Mouse (Mus musculus) heart, adult 2 months (tissue): Measurements from ENCODE around the gene Romo1. TPM values are rescaled to one million over a fixed set of nuclear protein-coding genes. Genes with fewer than 3 reads are reported as not detected.
"Not testable (repeated sequence)": the region's sequence is repeated elsewhere in the genome, so short reads cannot be mapped to it uniquely, and the experiment has no call there.

Experiments used
- DNase-seq, 2 experiments: peaks; one replicate each; pipeline ENCODE4 v3.0.0; 2021
- H3K27ac ChIP-seq: fragments of 200-600 bp; 2 replicates; pipeline ENCODE4 v1.8.1; 2022
- H3K27me3 ChIP-seq: fragments of 200-500 bp; 2 replicates; pipeline ENCODE4 v1.6.1; 2012; ENCODE audit warnings: mild to moderate bottlenecking, low read length, inconsistent platforms, mixed read lengths; ENCODE audit not compliant: control insufficient read depth, insufficient read depth
- H3K36me3 ChIP-seq: fragments of 200-500 bp; 2 replicates; pipeline ENCODE4 v1.6.1; 2012; ENCODE audit warnings: low read length, inconsistent platforms; ENCODE audit not compliant: control insufficient read depth, insufficient read depth
- H3K4me1 ChIP-seq: fragments of 200-500 bp; 2 replicates; pipeline ENCODE4 v1.6.1; 2011; ENCODE audit warnings: low read length; ENCODE audit not compliant: control insufficient read depth, insufficient read depth
- H3K4me3 ChIP-seq: fragments of 200-600 bp; 2 replicates; pipeline ENCODE4 v1.8.1; 2022
- H3K79me2 ChIP-seq: fragments of 200-500 bp; replicated peaks from 2 replicates; pipeline ENCODE4 v1.6.1; 2012; ENCODE audit warnings: mild to moderate bottlenecking, inconsistent platforms, low read length, moderate library complexity, mixed read lengths; ENCODE audit not compliant: control insufficient read depth, insufficient read depth
- H3K9ac ChIP-seq: fragments of 200-500 bp; 2 replicates; pipeline ENCODE4 v1.6.1; 2012; ENCODE audit warnings: low read depth, mild to moderate bottlenecking, control low read depth, inconsistent platforms, low read length, mixed read lengths
- CTCF ChIP-seq: fragments of 200-600 bp; IDR thresholded peaks from 2 replicates; pipeline ENCODE4 v1.8.1; 2022; ENCODE audit warnings: antibody characterized with exemption, mild to moderate bottlenecking, moderate library complexity
- EP300 ChIP-seq: fragments of 200-500 bp; IDR thresholded peaks from 2 replicates; pipeline ENCODE4 v1.6.1; 2011; ENCODE audit warnings: low read depth, low read length, control low read depth; ENCODE audit not compliant: insufficient read depth
- POLR2A ChIP-seq: fragments of 200-500 bp; IDR thresholded peaks from 2 replicates; pipeline ENCODE4 v1.6.1; 2011; ENCODE audit warnings: mild to moderate bottlenecking, low read depth, low read length, control low read depth; ENCODE audit not compliant: insufficient read depth
- WGBS: fragments of 180-500 bp; shearing (Covaris S2); methylation state at CpG from one replicate; pipeline ENCODE4 v1.1.7; 2018; 5-methylcytosine and 5-hydroxymethylcytosine counted together
- intact Hi-C: fragments of 180-260 bp; cut with DNase I; formaldehyde crosslinking; loops from one replicate; pipeline ENCODE4 v1.15.1; 2025
- long read RNA-seq: library from polyadenylated mRNA; stranded (forward); transcript quantifications from one replicate; pipeline ENCODE4 v2.0.0, GENCODE M21; 2021
- polyA plus RNA-seq: library from polyadenylated mRNA; depleted of rRNA; stranded (reverse); fragments of >200 nt; gene quantifications from 2 replicates; pipeline ENCODE4 v1.2.3, GENCODE M21; 2012; rRNA removed
- total RNA-seq, 2 experiments: library from RNA; stranded (reverse); gene quantifications; 2 replicates each; pipeline ENCODE4 v1.2.3; 2021

Romo1 gene
- total RNA-seq (100 to 1,000 TPM; 321 to 367 TPM), polyA plus RNA-seq (244 and 304 TPM in 2 replicates)
- long read RNA-seq, transcript Romo1-201 (3 exons, 569 nt): major isoform, 150 of 192 reads
- long read RNA-seq, transcript Romo1-204 (3 exons, 379 nt): minor isoform, 6 of 192 reads
- long read RNA-seq, transcript Romo1-202 (2 exons, 550 nt): minor isoform, 20 of 192 reads
- long read RNA-seq, partial matches to known transcripts: 0 of 192 reads
- long read RNA-seq, other reads (novel, unspliced or antisense): 16 of 192 reads

GRCm38 (mm10) chr2:156143953-156144724 is at the start of gene Romo1, which contains the start of gene Nfs1:
Gene Romo1 (plus strand): TSS chr2:156144039.
Gene Nfs1 (minus strand): TSS chr2:156144186.
- DNase-seq: peak; percentile 92 to 93
- intact Hi-C loops: loop anchor here (5.0 to 10.0 kb wide), 3 partner anchors 133 to 182 kb away; partner anchors contain the start of genes 6430550D23Rik and Ergic3
- peak; percentile 54; the same call in 1 of the 2 replicates for TF ChIP-seq EP300
- peak; percentile 62 for TF ChIP-seq CTCF
- peak; percentile 83 for TF ChIP-seq POLR2A
- under 1% methylated on average over 70 of the region's 70 CpGs for WGBS
- Histone ChIP-seq H3K27me3 (no peaks in the 10 kb centered on the region), H3K9ac (peak within 1 kb of the TSS; percentile 99), H3K36me3 (peaks cover 17% of the 10 kb centered on the region), H3K27ac (peak within 1 kb of the TSS; percentile 88), H3K79me2 (no peaks in the 10 kb centered on the region), H3K4me1 (peaks cover 3% of the 10 kb centered on the region), H3K4me3 (peak within 1 kb of the TSS; percentile 93)

- TF ChIP-seq CTCF: no peak
- TF ChIP-seq EP300: no peak
- TF ChIP-seq POLR2A: no peak
- intact Hi-C loops: loop anchor here (5.0 kb wide), 1 partner anchor 43 kb away; the partner anchor contains the start of gene Spag4
- H3K36me3 ChIP-seq: peaks cover 15% of the 10 kb centered on the region
- H3K27ac ChIP-seq: peak overlapping the region; percentile 98
- DNase-seq: peak; percentile 9 to 32
- peaks cover 4% of the 10 kb centered on the region for H3K4me1 ChIP-seq
- 0% methylated on average over 16 of the region's 16 CpGs for WGBS
- H3K79me2 ChIP-seq: peaks cover 6% of the 10 kb centered on the region
- peak overlapping the region; percentile 87 for H3K9ac ChIP-seq
- H3K27me3 ChIP-seq: no peaks in the 10 kb centered on the region
- peak overlapping the region; percentile 96 for H3K4me3 ChIP-seq
These were observed 33.0 kb upstream of the Romo1 start for GRCm38 (mm10) chr2:156110627-156111357.

GRCm38 (mm10) chr2:156111358-156112079 is 32.3 kb upstream of the Romo1 start, which contains the start of the genes Cpne1 and Rbm12:
Gene Cpne1 (minus strand): TSS chr2:156111965.
Gene Rbm12 (minus strand): TSS chr2:156111978.
- WGBS: under 1% methylated on average over 74 of the region's 74 CpGs
- intact Hi-C loops: loop anchor here (5.0 kb wide), 1 partner anchor 44 kb away; the partner anchor contains the start of gene Spag4
- DNase-seq: peak; percentile 94 to 96
- H3K9ac ChIP-seq: peak within 1 kb of the TSS; percentile 87
- peaks cover 5% of the 10 kb centered on the region for H3K79me2 ChIP-seq
- H3K4me3 ChIP-seq: peak within 1 kb of the TSS; percentile 96
- no peaks in the 10 kb centered on the region for H3K27me3 ChIP-seq
- TF ChIP-seq CTCF (no peak), POLR2A (peak; percentile 84), EP300 (0 out of 2 replicates have a peak, but pooled peaks have one; percentile 21)
- H3K4me1 ChIP-seq: peaks cover 1% of the 10 kb centered on the region; the same call in 1 of the 2 replicates
- H3K27ac ChIP-seq: peak within 1 kb of the TSS; percentile 98
- H3K36me3 ChIP-seq: peaks cover 14% of the 10 kb centered on the region

- Histone ChIP-seq H3K9ac (peak overlapping the region; percentile 57; the same call in 1 of the 2 replicates), H3K4me3 (peak overlapping the region; percentile 96), H3K36me3 (peaks cover 10% of the 10 kb centered on the region), H3K27ac (peak overlapping the region; percentile 98)
- H3K79me2 ChIP-seq, H3K27me3 ChIP-seq, H3K4me1 ChIP-seq, DNase-seq: not testable (repeated sequence)
- intact Hi-C loops: loop anchor here (5.0 kb wide), 1 partner anchor 45 kb away; the partner anchor contains the start of gene Spag4
- 14% methylated on average over 5 of the region's 5 CpGs for WGBS
- TF ChIP-seq POLR2A: peak; percentile 29; the same call in 1 of the 2 replicates
These were observed 31.8 kb upstream of the Romo1 start for GRCm38 (mm10) chr2:156112080-156112423.

GRCm38 (mm10) chr2:156119566-156119965 is 24.3 kb upstream of the Romo1 start:
- Histone ChIP-seq H3K4me3 (no peak overlapping the region), H3K9ac (no peak overlapping the region)
- intact Hi-C loops: no loop called here

More at GRCm38 (mm10) chr2:156119566-156119965, 24.3 kb upstream of the Romo1 start:
- Histone ChIP-seq H3K27ac (no peak overlapping the region), H3K27me3 (no peaks in the 10 kb centered on the region), H3K4me1 (no peaks in the 10 kb centered on the region), H3K36me3 (no peaks in the 10 kb centered on the region), H3K79me2 (no peaks in the 10 kb centered on the region)
- TF ChIP-seq POLR2A (no peak), EP300 (no peak), CTCF (no peak)
- no peak for DNase-seq
